Mouse (Mus musculus): ENCODE measurements around the gene Irak3. TPM values are rescaled to one million over a fixed set of nuclear protein-coding genes. Genes with fewer than 3 reads are reported as not detected.
A peak's percentile ranks its signal among the peaks of the same experiment; 100 is the strongest.
"Not testable (repeated sequence)": the region's sequence is repeated elsewhere in the genome, so short reads cannot be mapped to it uniquely, and the experiment has no call there.

Irak3 gene
- polyA plus RNA-seq, 1 experiment from 2014 or later = 0.32 TPM

- Histone ChIP-seq H3K9me3 (ENCODE audit: control insufficient read depth, low read length) (no peaks in the 10 kb centered on the region), H3K27me3 (ENCODE audit: control insufficient read depth, insufficient read depth, low read length) (no peaks in the 10 kb centered on the region), H3K4me1 (ENCODE audit: control insufficient read depth, insufficient read depth, low read length) (no peaks in the 10 kb centered on the region), H3K4me2 (ENCODE audit: low read depth, low read length) (no peak overlapping the region), H3K4me3 (ENCODE audit: low read depth, low read length) (no peak overlapping the region), H3K27ac (ENCODE audit: low read depth, low read length) (no peak overlapping the region), H3K9ac (replicated peaks; ENCODE audit: low read depth, low read length) (no peak overlapping the region), H3K36me3 (ENCODE audit: control insufficient read depth, insufficient read depth, low read length) (no peaks in the 10 kb centered on the region)
- 82% methylated on average over 10 of the region's 10 CpGs for WGBS
- ATAC-seq (ENCODE audit: low read depth) = no peak
These were observed 76.5 kb downstream of the Irak3 start for GRCm38 (mm10) chr10:120125465-120125857.

GRCm38 (mm10) chr10:120124801-120125464 lies 77.0 kb downstream of the Irak3 start:
- Histone ChIP-seq H3K36me3 (ENCODE audit: control insufficient read depth, insufficient read depth, low read length) (no peaks in the 10 kb centered on the region), H3K4me3 (ENCODE audit: low read depth, low read length) (no peak overlapping the region), H3K27ac (ENCODE audit: low read depth, low read length) (no peak overlapping the region), H3K9me3 (ENCODE audit: control insufficient read depth, low read length) (no peaks in the 10 kb centered on the region), H3K9ac (replicated peaks; ENCODE audit: low read depth, low read length) (no peak overlapping the region), H3K4me2 (ENCODE audit: low read depth, low read length) (no peak overlapping the region), H3K27me3 (ENCODE audit: control insufficient read depth, insufficient read depth, low read length) (no peaks in the 10 kb centered on the region), H3K4me1 (ENCODE audit: control insufficient read depth, insufficient read depth, low read length) (no peaks in the 10 kb centered on the region)
- WGBS = 48% methylated on average over 7 of the region's 7 CpGs
- no peak for ATAC-seq (ENCODE audit: low read depth)

GRCm38 (mm10) chr10:120123721-120124120 lies 78.2 kb downstream of the Irak3 start:
- WGBS = 96% methylated on average over 3 of the region's 3 CpGs
- no peak overlapping the region for H3K4me3 ChIP-seq (ENCODE audit: low read depth, low read length)
- no peaks in the 10 kb centered on the region for H3K36me3 ChIP-seq (ENCODE audit: control insufficient read depth, insufficient read depth, low read length)
- H3K4me1 ChIP-seq (ENCODE audit: control insufficient read depth, insufficient read depth, low read length) = no peaks in the 10 kb centered on the region
- H3K27ac ChIP-seq (ENCODE audit: low read depth, low read length) = no peak overlapping the region
- H3K9me3 ChIP-seq (ENCODE audit: control insufficient read depth, low read length) = no peaks in the 10 kb centered on the region
- no peaks in the 10 kb centered on the region for H3K27me3 ChIP-seq (ENCODE audit: control insufficient read depth, insufficient read depth, low read length)
- no peak overlapping the region for H3K4me2 ChIP-seq (ENCODE audit: low read depth, low read length)
- H3K9ac ChIP-seq (replicated peaks; ENCODE audit: low read depth, low read length) = no peak overlapping the region
- no peak for ATAC-seq (ENCODE audit: low read depth)

- no peaks in the 10 kb centered on the region for H3K36me3 ChIP-seq (ENCODE audit: control insufficient read depth, insufficient read depth, low read length)
- H3K27me3 ChIP-seq (ENCODE audit: control insufficient read depth, insufficient read depth, low read length) = no peaks in the 10 kb centered on the region
- ATAC-seq (ENCODE audit: low read depth) = no peak
- WGBS = 96% methylated on average over 1 of the region's 1 CpGs
- no peak overlapping the region for H3K4me2 ChIP-seq (ENCODE audit: low read depth, low read length)
- no peak overlapping the region for H3K27ac ChIP-seq (ENCODE audit: low read depth, low read length)
- no peak overlapping the region for H3K4me3 ChIP-seq (ENCODE audit: low read depth, low read length)
- H3K9ac ChIP-seq (replicated peaks; ENCODE audit: low read depth, low read length) = no peak overlapping the region
- H3K4me1 ChIP-seq (ENCODE audit: control insufficient read depth, insufficient read depth, low read length) = no peaks in the 10 kb centered on the region
- H3K9me3 ChIP-seq (ENCODE audit: control insufficient read depth, low read length) = no peaks in the 10 kb centered on the region
These were observed 86.7 kb downstream of the Irak3 start for GRCm38 (mm10) chr10:120115249-120115648.

- H3K4me3 ChIP-seq (ENCODE audit: low read depth, low read length) = no peak overlapping the region
- no peak overlapping the region for H3K27ac ChIP-seq (ENCODE audit: low read depth, low read length)
- H3K4me1 ChIP-seq (ENCODE audit: control insufficient read depth, insufficient read depth, low read length) = no peaks in the 10 kb centered on the region
- no peaks in the 10 kb centered on the region for H3K27me3 ChIP-seq (ENCODE audit: control insufficient read depth, insufficient read depth, low read length)
- no peak overlapping the region for H3K9ac ChIP-seq (replicated peaks; ENCODE audit: low read depth, low read length)
- no peak overlapping the region for H3K4me2 ChIP-seq (ENCODE audit: low read depth, low read length)
- ATAC-seq (ENCODE audit: low read depth) = no peak
- no peaks in the 10 kb centered on the region for H3K9me3 ChIP-seq (ENCODE audit: control insufficient read depth, low read length)
- no peaks in the 10 kb centered on the region for H3K36me3 ChIP-seq (ENCODE audit: control insufficient read depth, insufficient read depth, low read length)
- 47% methylated on average over 7 of the region's 7 CpGs for WGBS
These were observed 87.4 kb downstream of the Irak3 start for GRCm38 (mm10) chr10:120114493-120114892.

- H3K9ac ChIP-seq (replicated peaks; ENCODE audit: low read depth, low read length) = no peak overlapping the region
- H3K27me3 ChIP-seq (ENCODE audit: control insufficient read depth, insufficient read depth, low read length) = no peaks in the 10 kb centered on the region
- H3K4me1 ChIP-seq (ENCODE audit: control insufficient read depth, insufficient read depth, low read length) = no peaks in the 10 kb centered on the region
- ATAC-seq (ENCODE audit: low read depth) = no peak
- no peak overlapping the region for H3K4me3 ChIP-seq (ENCODE audit: low read depth, low read length)
- H3K9me3 ChIP-seq (ENCODE audit: control insufficient read depth, low read length) = no peaks in the 10 kb centered on the region
- H3K27ac ChIP-seq (ENCODE audit: low read depth, low read length) = no peak overlapping the region
- no peaks in the 10 kb centered on the region for H3K36me3 ChIP-seq (ENCODE audit: control insufficient read depth, insufficient read depth, low read length)
- 70% methylated on average over 6 of the region's 6 CpGs for WGBS
- no peak overlapping the region for H3K4me2 ChIP-seq (ENCODE audit: low read depth, low read length)
These were observed 88.0 kb downstream of the Irak3 start for GRCm38 (mm10) chr10:120113980-120114379.

- not testable (repeated sequence) for H3K27me3 ChIP-seq (ENCODE audit: control insufficient read depth, insufficient read depth, low read length); H3K4me1 ChIP-seq (ENCODE audit: control insufficient read depth, insufficient read depth, low read length); H3K36me3 ChIP-seq (ENCODE audit: control insufficient read depth, insufficient read depth, low read length); H3K27ac ChIP-seq (ENCODE audit: low read depth, low read length); H3K9me3 ChIP-seq (ENCODE audit: control insufficient read depth, low read length); H3K9ac ChIP-seq (replicated peaks; ENCODE audit: low read depth, low read length); ATAC-seq (ENCODE audit: low read depth)
- 69% methylated on average over 9 of the region's 9 CpGs for WGBS
- peak overlapping the region; percentile 65 for H3K4me3 ChIP-seq (ENCODE audit: low read depth, low read length)
- peak overlapping the region; percentile 77 for H3K4me2 ChIP-seq (ENCODE audit: low read depth, low read length)
These were observed 88.4 kb downstream of the Irak3 start for GRCm38 (mm10) chr10:120113482-120113881.

- ATAC-seq (ENCODE audit: low read depth) = peak; percentile 100
These were observed 89.2 kb downstream of the Irak3 start, which contains the start of gene Helb for GRCm38 (mm10) chr10:120112507-120113396. Helb (minus strand) TSS chr10:120112987.

GRCm38 (mm10) chr10:120111691-120112319 lies 90.1 kb downstream of the Irak3 start:
- Histone ChIP-seq H3K9me3 (ENCODE audit: control insufficient read depth, low read length) (no peaks in the 10 kb centered on the region), H3K4me3 (ENCODE audit: low read depth, low read length) (peak overlapping the region; percentile 65), H3K4me1 (ENCODE audit: control insufficient read depth, insufficient read depth, low read length) (no peaks in the 10 kb centered on the region), H3K9ac (replicated peaks; ENCODE audit: low read depth, low read length) (no peak overlapping the region), H3K4me2 (ENCODE audit: low read depth, low read length) (peak overlapping the region; percentile 77), H3K27ac (ENCODE audit: low read depth, low read length) (no peak overlapping the region), H3K27me3 (ENCODE audit: control insufficient read depth, insufficient read depth, low read length) (no peaks in the 10 kb centered on the region), H3K36me3 (ENCODE audit: control insufficient read depth, insufficient read depth, low read length) (no peaks in the 10 kb centered on the region)
- WGBS = 78% methylated on average over 3 of the region's 3 CpGs
- no peak for ATAC-seq (ENCODE audit: low read depth)

More at GRCm38 (mm10) chr10:120112507-120113396, 89.2 kb downstream of the Irak3 start, which contains the start of gene Helb:
- H3K27me3 ChIP-seq (ENCODE audit: control insufficient read depth, insufficient read depth, low read length) = no peaks in the 10 kb centered on the region
- H3K9me3 ChIP-seq (ENCODE audit: control insufficient read depth, low read length) = no peaks in the 10 kb centered on the region
- H3K4me2 ChIP-seq (ENCODE audit: low read depth, low read length) = peak within 1 kb of the TSS; percentile 77
- H3K36me3 ChIP-seq (ENCODE audit: control insufficient read depth, insufficient read depth, low read length) = no peaks in the 10 kb centered on the region
- no peaks in the 10 kb centered on the region for H3K4me1 ChIP-seq (ENCODE audit: control insufficient read depth, insufficient read depth, low read length)
- peak within 1 kb of the TSS; percentile 35; the same call in 1 of the 2 replicates for H3K27ac ChIP-seq (ENCODE audit: low read depth, low read length)
- H3K4me3 ChIP-seq (ENCODE audit: low read depth, low read length) = peak within 1 kb of the TSS; percentile 65
- 1% methylated on average over 55 of the region's 55 CpGs for WGBS
- H3K9ac ChIP-seq (replicated peaks; ENCODE audit: low read depth, low read length) = peak within 1 kb of the TSS; percentile 60

All from neural tube, embryonic 14.5 days (tissue).